Mouse (Mus musculus): ENCODE results near the gene Nipa1. TPM values are rescaled to one million over a fixed set of nuclear protein-coding genes. Genes with fewer than 3 reads are reported as not detected.
"Not testable (repeated sequence)": the region's sequence is repeated elsewhere in the genome, so short reads cannot be mapped to it uniquely, and the experiment has no call there.

Gene Nipa1
- polyA plus RNA-seq, 1 experiment, result 0.80 TPM

DNA sequence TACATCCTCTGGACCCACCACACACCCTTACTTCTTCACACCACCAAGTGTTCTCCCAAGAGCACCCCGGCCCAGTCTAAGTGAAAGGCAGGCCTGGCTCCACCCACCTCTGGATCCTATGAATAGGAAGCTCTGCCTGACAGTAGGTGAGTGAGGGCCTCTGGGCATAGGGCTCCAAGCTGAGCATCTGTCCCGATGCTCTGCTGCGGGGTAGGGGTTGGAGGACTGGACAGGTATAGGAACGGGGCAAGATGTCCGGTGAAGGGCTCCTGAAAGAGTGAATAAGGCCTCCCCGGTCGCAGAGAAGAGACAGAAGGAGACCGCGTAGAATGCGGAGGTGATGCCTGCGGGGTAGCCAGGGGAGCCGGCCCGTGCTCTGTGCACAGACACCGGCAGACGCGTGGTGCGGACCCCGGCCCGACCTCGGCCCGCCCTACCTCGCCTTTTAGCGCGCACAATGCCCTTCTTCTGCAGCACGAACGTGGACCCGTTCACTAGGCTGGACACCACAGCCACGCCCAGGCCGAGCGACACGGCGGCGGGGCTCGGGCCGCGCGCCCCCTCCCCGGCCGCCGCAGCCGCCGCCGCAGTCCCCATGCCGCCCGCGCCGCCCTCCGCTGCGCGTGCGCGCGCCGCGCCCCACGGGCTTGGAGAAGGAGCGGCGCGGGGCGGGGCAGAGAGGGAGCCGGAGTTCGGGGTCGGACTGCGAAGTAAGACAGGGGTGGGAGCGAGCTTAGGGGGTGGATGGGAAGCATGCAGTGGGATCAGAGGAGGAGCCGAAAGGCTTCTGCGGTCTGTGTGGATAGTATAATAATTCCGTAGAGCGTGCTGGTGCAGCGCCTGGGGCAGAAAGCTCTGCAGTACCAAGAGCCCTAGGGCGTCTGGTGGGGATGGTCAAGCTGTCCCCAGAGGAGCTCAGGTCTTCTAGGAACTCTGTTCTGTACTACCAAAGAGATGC is 503 bp downstream of the Nipa1 start:
- peak; percentile 45 for DNase-seq
- TF ChIP-seq CTCF (IDR thresholded peaks at IDR 0.05; ENCODE audit: borderline replicate concordance, control insufficient read depth, extremely low read depth, insufficient read depth, low read length, poor library complexity), result no peak
- TF ChIP-seq POLR2A (IDR thresholded peaks at IDR 0.05; ENCODE audit: control insufficient read depth, extremely low read depth, insufficient read depth, low read length, poor library complexity), result no peak

DNA sequence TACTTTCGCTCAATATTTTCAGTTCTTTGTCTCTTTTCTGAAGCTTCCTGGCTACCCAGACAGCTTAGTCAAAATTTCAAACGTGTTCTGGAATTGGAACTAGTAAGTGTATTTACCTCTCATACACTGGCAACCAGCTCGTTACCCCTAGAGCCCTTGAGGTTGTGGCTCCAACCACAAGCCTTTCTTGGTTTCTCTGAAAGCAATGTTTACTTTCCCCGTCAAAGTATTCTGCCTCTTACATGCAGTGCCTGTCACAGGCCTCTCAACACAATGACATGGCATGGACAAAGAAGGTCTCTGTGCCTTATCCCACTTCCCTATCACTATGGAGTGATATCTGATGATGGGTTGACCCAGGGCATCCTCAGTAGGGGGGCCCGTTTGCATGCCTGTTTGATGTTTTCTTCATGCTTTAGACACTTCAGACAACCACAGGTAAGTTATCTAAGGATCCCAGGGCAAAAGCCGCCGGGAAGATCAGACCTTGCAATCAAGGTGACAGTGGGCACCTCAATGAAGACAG is 1.2 kb downstream of the Nipa1 start:
- Histone ChIP-seq H3K27ac (ENCODE audit: control insufficient read depth, insufficient read depth, low read length) (no peak overlapping the region), H3K36me3 (ENCODE audit: control insufficient read depth, insufficient read depth, low read length) (no peaks in the 10 kb centered on the region), H3K4me1 (replicated peaks; ENCODE audit: control insufficient read depth, insufficient read depth, low read length) (peaks cover 10% of the 10 kb centered on the region), H3K27me3 (ENCODE audit: control insufficient read depth, insufficient read depth, low read length) (peaks cover 2% of the 10 kb centered on the region; the same call in 1 of the 2 replicates), H3K4me3 (ENCODE audit: control insufficient read depth, insufficient read depth, low read length) (no peak overlapping the region)
- DNase-seq, result no peak
- WGBS, result 24% methylated on average over 7 of the region's 7 CpGs
- TF ChIP-seq POLR2A (IDR thresholded peaks at IDR 0.05; ENCODE audit: control insufficient read depth, extremely low read depth, insufficient read depth, low read length, poor library complexity) (no peak), CTCF (IDR thresholded peaks at IDR 0.05; ENCODE audit: borderline replicate concordance, control insufficient read depth, extremely low read depth, insufficient read depth, low read length, poor library complexity) (no peak)

More for the DNA sequence above, 503 bp downstream of the Nipa1 start:
- no peaks in the 10 kb centered on the region for H3K36me3 ChIP-seq (ENCODE audit: control insufficient read depth, insufficient read depth, low read length)
- H3K4me3 ChIP-seq (ENCODE audit: control insufficient read depth, insufficient read depth, low read length), result peak overlapping the region; percentile 55
- peaks cover 2% of the 10 kb centered on the region; the same call in 1 of the 2 replicates for H3K27me3 ChIP-seq (ENCODE audit: control insufficient read depth, insufficient read depth, low read length)
- 2% methylated on average over 71 of the region's 71 CpGs for WGBS
- H3K4me1 ChIP-seq (replicated peaks; ENCODE audit: control insufficient read depth, insufficient read depth, low read length), result peaks cover 10% of the 10 kb centered on the region
- no peak overlapping the region for H3K27ac ChIP-seq (ENCODE audit: control insufficient read depth, insufficient read depth, low read length)

DNA sequence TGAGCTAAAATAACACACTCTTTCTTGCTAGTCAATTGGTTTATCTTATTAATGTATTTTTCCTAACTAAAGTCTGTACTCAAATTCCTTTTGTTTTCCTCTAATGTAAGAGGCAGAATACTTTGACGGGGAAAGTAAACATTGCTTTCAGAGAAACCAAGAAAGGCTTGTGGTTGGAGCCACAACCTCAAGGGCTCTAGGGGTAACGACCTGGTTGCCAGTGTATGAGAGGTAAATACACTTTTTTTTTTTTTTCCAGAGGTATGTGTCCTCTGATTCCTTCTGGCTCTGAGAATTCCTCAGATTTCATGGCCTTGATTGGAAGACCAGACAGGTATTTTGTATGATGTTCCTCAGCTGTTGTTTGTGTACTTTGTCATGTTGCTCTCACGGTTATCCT is 2.0 kb downstream of the Nipa1 start:
- H3K27ac ChIP-seq (ENCODE audit: control insufficient read depth, insufficient read depth, low read length), result no peak overlapping the region
- no peaks in the 10 kb centered on the region for H3K36me3 ChIP-seq (ENCODE audit: control insufficient read depth, insufficient read depth, low read length)
- peaks cover 10% of the 10 kb centered on the region for H3K4me1 ChIP-seq (replicated peaks; ENCODE audit: control insufficient read depth, insufficient read depth, low read length)
- no peak for TF ChIP-seq POLR2A (IDR thresholded peaks at IDR 0.05; ENCODE audit: control insufficient read depth, extremely low read depth, insufficient read depth, low read length, poor library complexity)
- no peak for TF ChIP-seq CTCF (IDR thresholded peaks at IDR 0.05; ENCODE audit: borderline replicate concordance, control insufficient read depth, extremely low read depth, insufficient read depth, low read length, poor library complexity)
- WGBS, result 16% methylated on average over 3 of the region's 3 CpGs
- peaks cover 2% of the 10 kb centered on the region; the same call in 1 of the 2 replicates for H3K27me3 ChIP-seq (ENCODE audit: control insufficient read depth, insufficient read depth, low read length)
- DNase-seq, result no peak
- no peak overlapping the region for H3K4me3 ChIP-seq (ENCODE audit: control insufficient read depth, insufficient read depth, low read length)

DNA sequence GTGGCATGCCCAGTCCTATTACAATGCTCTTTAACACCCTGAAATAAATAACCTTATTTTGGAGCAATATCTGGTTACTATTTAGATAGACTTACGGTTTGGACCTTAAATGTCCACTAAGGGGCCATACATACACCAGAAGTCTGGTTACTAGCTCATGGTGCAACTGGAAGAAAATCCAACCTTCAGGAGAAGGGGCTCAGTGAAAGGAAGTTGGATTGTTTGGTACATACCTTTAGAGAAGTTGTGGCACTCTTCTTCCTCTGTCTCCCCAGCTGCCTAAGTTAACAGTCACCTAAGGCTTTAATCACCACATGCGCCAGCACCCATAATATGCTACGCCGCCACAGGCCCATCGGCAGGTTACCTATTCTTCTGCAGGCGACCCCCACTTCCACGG is 3.9 kb downstream of the Nipa1 start:
- no peak overlapping the region for H3K4me3 ChIP-seq (ENCODE audit: control insufficient read depth, insufficient read depth, low read length)
- 94% methylated on average over 7 of the region's 7 CpGs for WGBS
- no peak overlapping the region for H3K27ac ChIP-seq (ENCODE audit: control insufficient read depth, insufficient read depth, low read length)
- peaks cover 10% of the 10 kb centered on the region for H3K4me1 ChIP-seq (replicated peaks; ENCODE audit: control insufficient read depth, insufficient read depth, low read length)
- H3K27me3 ChIP-seq (ENCODE audit: control insufficient read depth, insufficient read depth, low read length), result peaks cover 2% of the 10 kb centered on the region; the same call in 1 of the 2 replicates
- no peaks in the 10 kb centered on the region for H3K36me3 ChIP-seq (ENCODE audit: control insufficient read depth, insufficient read depth, low read length)
- TF ChIP-seq POLR2A (IDR thresholded peaks at IDR 0.05; ENCODE audit: control insufficient read depth, extremely low read depth, insufficient read depth, low read length, poor library complexity) (no peak), CTCF (IDR thresholded peaks at IDR 0.05; ENCODE audit: borderline replicate concordance, control insufficient read depth, extremely low read depth, insufficient read depth, low read length, poor library complexity) (no peak)
- DNase-seq, result no peak

DNA sequence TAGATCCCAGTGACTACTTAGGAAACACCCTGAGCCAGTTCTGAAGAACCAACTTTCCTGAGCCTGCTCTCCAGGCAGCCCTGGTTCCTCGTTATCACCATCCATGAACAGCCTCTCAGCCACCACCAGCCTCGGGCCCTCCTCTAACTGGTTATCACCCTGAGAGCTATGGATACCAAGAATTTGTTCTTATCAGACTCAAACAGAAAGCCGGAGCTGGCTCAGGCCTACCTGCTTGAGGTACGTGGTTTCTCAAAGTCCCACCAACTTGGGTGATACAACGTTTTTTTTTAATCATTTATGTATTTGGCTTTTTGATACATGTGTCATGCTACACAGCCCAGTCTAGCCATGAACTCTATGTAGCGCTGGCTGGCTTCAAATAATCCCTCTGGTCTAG is 4.6 kb downstream of the Nipa1 start:
- Histone ChIP-seq H3K27me3 (ENCODE audit: control insufficient read depth, insufficient read depth, low read length) (peaks cover 2% of the 10 kb centered on the region; the same call in 1 of the 2 replicates), H3K4me1 (replicated peaks; ENCODE audit: control insufficient read depth, insufficient read depth, low read length) (peaks cover 10% of the 10 kb centered on the region), H3K4me3 (ENCODE audit: control insufficient read depth, insufficient read depth, low read length) (no peak overlapping the region), H3K36me3 (ENCODE audit: control insufficient read depth, insufficient read depth, low read length) (no peaks in the 10 kb centered on the region), H3K27ac (ENCODE audit: control insufficient read depth, insufficient read depth, low read length) (no peak overlapping the region)
- no peak for DNase-seq
- no peak for TF ChIP-seq POLR2A (IDR thresholded peaks at IDR 0.05; ENCODE audit: control insufficient read depth, extremely low read depth, insufficient read depth, low read length, poor library complexity)
- no peak for TF ChIP-seq CTCF (IDR thresholded peaks at IDR 0.05; ENCODE audit: borderline replicate concordance, control insufficient read depth, extremely low read depth, insufficient read depth, low read length, poor library complexity)
- WGBS, result 79% methylated on average over 6 of the region's 6 CpGs

DNA sequence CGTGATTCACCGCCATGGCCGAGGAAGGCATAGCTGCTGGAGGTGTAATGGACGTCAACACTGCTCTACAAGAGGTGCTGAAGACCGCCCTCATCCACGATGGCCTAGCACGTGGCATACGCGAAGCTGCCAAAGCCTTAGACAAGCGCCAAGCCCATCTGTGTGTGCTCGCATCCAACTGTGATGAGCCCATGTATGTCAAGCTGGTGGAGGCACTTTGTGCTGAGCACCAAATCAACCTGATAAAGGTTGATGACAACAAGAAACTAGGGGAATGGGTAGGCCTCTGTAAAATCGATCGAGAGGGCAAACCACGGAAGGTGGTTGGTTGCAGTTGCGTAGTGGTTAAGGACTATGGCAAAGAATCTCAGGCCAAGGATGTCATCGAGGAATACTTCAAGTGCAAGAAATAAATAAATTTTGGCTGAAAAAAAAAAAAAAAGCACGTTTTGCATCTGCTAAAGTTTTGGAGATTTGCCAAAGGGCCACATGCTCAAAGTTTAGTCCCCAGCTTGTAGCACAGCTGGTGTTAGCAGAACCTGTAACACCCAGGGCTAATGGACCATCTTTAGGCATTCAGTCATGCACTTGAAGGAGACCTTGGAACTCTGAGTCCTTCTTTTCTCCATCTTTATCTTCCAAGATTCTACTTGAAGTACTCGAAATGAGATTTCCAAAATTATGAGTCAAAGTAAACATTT is 5.6 kb downstream of the Nipa1 start:
- not testable (repeated sequence) for H3K27ac ChIP-seq (ENCODE audit: control insufficient read depth, insufficient read depth, low read length); H3K4me3 ChIP-seq (ENCODE audit: control insufficient read depth, insufficient read depth, low read length); DNase-seq; H3K27me3 ChIP-seq (ENCODE audit: control insufficient read depth, insufficient read depth, low read length); H3K36me3 ChIP-seq (ENCODE audit: control insufficient read depth, insufficient read depth, low read length); H3K4me1 ChIP-seq (replicated peaks; ENCODE audit: control insufficient read depth, insufficient read depth, low read length)
- WGBS, result 85% methylated on average over 8 of the region's 18 CpGs
